Comparison of ENCODE assay signal across 13 mouse cellular contexts in genomic region chr6:49904001-49904400, GRCm38 (mm10).
DNase-seq lines count a peak whose midpoint lies in the region; ATAC-seq lines count a peak whose summit lies in the region.
"Had no signal": no experiment of that assay in that cellular context is flagged by ENCODE, and none has a peak within 500 bp of the region (broad histone marks: within the 10 kb centered on the region; RNA-seq: fewer than 3 reads in every experiment).

No protein-coding gene starts in this region.

- H3K4me1 ChIP-seq in hindbrain, embryonic 12.5 days, result no peaks in the 10 kb centered on the region
- H3K4me1 ChIP-seq in hindbrain, embryonic 11.5 days (replicated peaks; ENCODE audit: control insufficient read depth, insufficient read depth, low read length), result no peaks in the 10 kb centered on the region
- no peaks in the 10 kb centered on the region for H3K4me1 ChIP-seq in liver, embryonic 12.5 days
- H3K4me1 ChIP-seq: liver, embryonic 15.5 days; midbrain, embryonic 10.5 days had no signal

- no peaks in the 10 kb centered on the region for H3K36me3 ChIP-seq in hindbrain, embryonic 12.5 days
- H3K36me3 ChIP-seq in hindbrain, embryonic 11.5 days (ENCODE audit: control insufficient read depth, insufficient read depth, low read length), result no peaks in the 10 kb centered on the region
- no peaks in the 10 kb centered on the region for H3K36me3 ChIP-seq in liver, embryonic 12.5 days
- H3K36me3 ChIP-seq: liver, embryonic 15.5 days; midbrain, embryonic 10.5 days had no signal

- ATAC-seq in hindbrain, embryonic 12.5 days (ENCODE audit: low FRiP score), result 0 out of 2 replicates have a peak, but pooled peaks have one; percentile 50
- no peak; the same call in 1 of the 2 replicates for ATAC-seq in hindbrain, embryonic 11.5 days (ENCODE audit: low FRiP score)
- ATAC-seq in liver, embryonic 12.5 days, result no peak
- no peak for ATAC-seq in megakaryocyte progenitor cell, adult 5-6 weeks (replicated peaks; ENCODE audit: poor library complexity)
- ATAC-seq: CD4-positive, CD25-positive, alpha-beta regulatory T cell, adult 4 months had no signal

- no peak overlapping the region for H3K9ac ChIP-seq in hindbrain, embryonic 12.5 days
- H3K9ac ChIP-seq in hindbrain, embryonic 11.5 days (ENCODE audit: low read depth, low read length), result no peak overlapping the region
- no peak overlapping the region for H3K9ac ChIP-seq in liver, embryonic 12.5 days
- H3K9ac ChIP-seq: liver, embryonic 15.5 days had no signal

- 48% methylated on average over 6 of the region's 6 CpGs for WGBS in hindbrain, embryonic 12.5 days
- 61% methylated on average over 6 of the region's 6 CpGs for WGBS in hindbrain, embryonic 11.5 days
- WGBS in liver, embryonic 12.5 days (ENCODE audit: insufficient replicate concordance), result 58% methylated on average over 6 of the region's 6 CpGs

- H3K4me3 ChIP-seq in hindbrain, embryonic 12.5 days, result no peak overlapping the region
- H3K4me3 ChIP-seq in hindbrain, embryonic 11.5 days (ENCODE audit: low read depth, low read length), result no peak overlapping the region
- H3K4me3 ChIP-seq in liver, embryonic 12.5 days, result no peak overlapping the region
- H3K4me3 ChIP-seq: liver, embryonic 15.5 days; midbrain, embryonic 10.5 days had no signal

- H3K4me2 ChIP-seq in hindbrain, embryonic 12.5 days (replicated peaks), result no peak overlapping the region
- no peak overlapping the region for H3K4me2 ChIP-seq in hindbrain, embryonic 11.5 days (replicated peaks; ENCODE audit: low read depth, low read length)
- H3K4me2 ChIP-seq in liver, embryonic 12.5 days, result no peak overlapping the region
- H3K4me2 ChIP-seq: liver, embryonic 15.5 days had no signal

- H3K9me3 ChIP-seq in hindbrain, embryonic 12.5 days (replicated peaks), result no peaks in the 10 kb centered on the region
- no peaks in the 10 kb centered on the region for H3K9me3 ChIP-seq in hindbrain, embryonic 11.5 days (ENCODE audit: control insufficient read depth, low read length)
- H3K9me3 ChIP-seq in liver, embryonic 12.5 days (replicated peaks), result no peaks in the 10 kb centered on the region
- H3K9me3 ChIP-seq: liver, embryonic 15.5 days; midbrain, embryonic 10.5 days had no signal

- H3K27me3 ChIP-seq in hindbrain, embryonic 12.5 days, result no peaks in the 10 kb centered on the region
- H3K27me3 ChIP-seq in hindbrain, embryonic 11.5 days (ENCODE audit: control insufficient read depth, insufficient read depth, low read length), result no peaks in the 10 kb centered on the region
- H3K27me3 ChIP-seq in liver, embryonic 12.5 days (replicated peaks), result no peaks in the 10 kb centered on the region
- H3K27me3 ChIP-seq: liver, embryonic 15.5 days had no signal

- DNase-seq in hindbrain, embryonic 11.5 days (ENCODE audit: low spot score), result no peak
- DNase-seq in right cerebral cortex, adult 18-20 months, result peak; percentile 14
- DNase-seq in right cerebral cortex, postnatal 4 days, result no peak
- peak; percentile 19 to 26 for DNase-seq in layer of hippocampus, adult 8-10 months (ENCODE audit: low spot score in 2 of 2)
- DNase-seq in telencephalon, adult 2 months (ENCODE audit: low read depth, low spot score), result peak; percentile 18
- DNase-seq: cerebellum, adult 11 months; heart, postnatal 4 days had no signal

- H3K27ac ChIP-seq in hindbrain, embryonic 12.5 days, result no peak overlapping the region
- H3K27ac ChIP-seq in hindbrain, embryonic 11.5 days (ENCODE audit: low read depth, low read length), result no peak overlapping the region
- no peak overlapping the region for H3K27ac ChIP-seq in liver, embryonic 12.5 days
- H3K27ac ChIP-seq: liver, embryonic 15.5 days; midbrain, embryonic 10.5 days had no signal

Comparison
In these comparisons a context has a peak if more than half of its experiments do, and no peak if none do; other contexts are left out.
1. DNase-seq: peak in right cerebral cortex, adult 18-20 months (single experiment), layer of hippocampus, adult 8-10 months (2 of 2) and telencephalon, adult 2 months (single experiment); none in hindbrain, embryonic 11.5 days (single experiment) and right cerebral cortex, postnatal 4 days (single experiment).